Mouse (Mus musculus) naive thymus-derived CD4-positive, alpha-beta T cell, adult 2 months (primary cell): ENCODE results near the gene Polr3gl.

ENCODE experiments used
- DNase-seq: peaks from one replicate; pipeline ENCODE4 v3.0.0-alpha.2; 2011; ENCODE audit warnings: low read depth

Gene Polr3gl

GRCm38 (mm10) chr3:96598156-96599068 lies 4.4 kb upstream of the Polr3gl start:
- DNase-seq: peak; percentile 39

- peak; percentile 52 for DNase-seq
Observed at GRCm38 (mm10) chr3:96597435-96597891, 3.5 kb upstream of the Polr3gl start.

- DNase-seq: no peak
Observed at GRCm38 (mm10) chr3:96596855-96597254, 2.9 kb upstream of the Polr3gl start.

- peak; percentile 44 for DNase-seq
Observed at GRCm38 (mm10) chr3:96596228-96596707, 2.3 kb upstream of the Polr3gl start, which contains the start of gene Ankrd34a. Gene Ankrd34a, plus strand, starts transcription at chr3:96596636.

GRCm38 (mm10) chr3:96595661-96596060 lies 1.7 kb upstream of the Polr3gl start:
- no peak for DNase-seq

GRCm38 (mm10) chr3:96594851-96595250 lies 870 bp upstream of the Polr3gl start:
- peak; percentile 26 for DNase-seq

- peak; percentile 60 for DNase-seq
Observed at GRCm38 (mm10) chr3:96593374-96593773, 607 bp downstream of the Polr3gl start.

GRCm38 (mm10) chr3:96590657-96591056 lies 3.3 kb downstream of the Polr3gl start:
- DNase-seq: no peak

- no peak for DNase-seq
Observed at GRCm38 (mm10) chr3:96583386-96583785, 10.6 kb downstream of the Polr3gl start.

GRCm38 (mm10) chr3:96581771-96582515 lies 12.0 kb downstream of the Polr3gl start:
- DNase-seq: no peak

- no peak for DNase-seq
Observed at GRCm38 (mm10) chr3:96581141-96581540, 12.8 kb downstream of the Polr3gl start.

GRCm38 (mm10) chr3:96579885-96580454 lies 14.0 kb downstream of the Polr3gl start:
- peak; percentile 95 for DNase-seq

GRCm38 (mm10) chr3:96579239-96579750 lies 14.7 kb downstream of the Polr3gl start:
- DNase-seq: peak; percentile 45

GRCm38 (mm10) chr3:96578561-96579238 lies 15.3 kb downstream of the Polr3gl start:
- DNase-seq: peak; percentile 22

- no peak for DNase-seq
Observed at GRCm38 (mm10) chr3:96577566-96577965, 16.4 kb downstream of the Polr3gl start.

GRCm38 (mm10) chr3:96576690-96577541 lies 17.1 kb downstream of the Polr3gl start, which contains the start of gene Gm16253:
Gene Gm16253, plus strand, starts transcription at chr3:96576984.
- peak; percentile 90 for DNase-seq

GRCm38 (mm10) chr3:96576005-96576658 lies 17.8 kb downstream of the Polr3gl start:
- DNase-seq: no peak

GRCm38 (mm10) chr3:96575272-96575984 lies 18.6 kb downstream of the Polr3gl start:
- DNase-seq: no peak
